15 mouse cellular contexts compared by ENCODE assay signal in genomic region chr10:13663476-13663875, GRCm38 (mm10).
"Had no signal": no experiment of that assay in that cellular context is flagged by ENCODE, and none has a peak within 500 bp of the region (broad histone marks: within the 10 kb centered on the region; RNA-seq: fewer than 3 reads in every experiment).

No protein-coding gene starts in this region.

- DNase-seq: lung, adult 18-20 months; lung, embryonic 14.5 days; lung, postnatal 10 days; lung, postnatal 4 days; right cerebral cortex, postnatal 14 days; thymus, postnatal 14 days; thymus, postnatal 36 days had no signal

- H3K4me3 ChIP-seq: midbrain, embryonic 10.5 days; midbrain, embryonic 13.5 days; midbrain, embryonic 15.5 days; neural tube, embryonic 13.5 days; neural tube, embryonic 15.5 days; stomach, embryonic 15.5 days had no signal

- H3K4me2 ChIP-seq: lung, embryonic 14.5 days; midbrain, embryonic 13.5 days; midbrain, embryonic 15.5 days; neural tube, embryonic 13.5 days; neural tube, embryonic 15.5 days; stomach, embryonic 15.5 days had no signal

- H3K9ac ChIP-seq: liver, embryonic 14.5 days; lung, embryonic 14.5 days; midbrain, embryonic 13.5 days; midbrain, embryonic 15.5 days; neural tube, embryonic 13.5 days; neural tube, embryonic 15.5 days; stomach, embryonic 15.5 days had no signal

- H3K27me3 ChIP-seq: midbrain, embryonic 13.5 days; midbrain, embryonic 15.5 days; neural tube, embryonic 13.5 days; neural tube, embryonic 15.5 days; stomach, embryonic 15.5 days had no signal

- H3K27ac ChIP-seq: liver, embryonic 14.5 days; midbrain, embryonic 10.5 days; midbrain, embryonic 13.5 days; midbrain, embryonic 15.5 days; neural tube, embryonic 13.5 days; neural tube, embryonic 15.5 days; stomach, embryonic 15.5 days; stomach, postnatal 0 days had no signal

- ATAC-seq: midbrain, embryonic 13.5 days; midbrain, embryonic 15.5 days had no signal

- H3K4me1 ChIP-seq: midbrain, embryonic 13.5 days; midbrain, embryonic 15.5 days; neural tube, embryonic 13.5 days; neural tube, embryonic 15.5 days; stomach, embryonic 15.5 days had no signal

- H3K36me3 ChIP-seq: midbrain, embryonic 10.5 days; midbrain, embryonic 13.5 days; midbrain, embryonic 15.5 days; neural tube, embryonic 13.5 days; neural tube, embryonic 15.5 days; stomach, embryonic 15.5 days had no signal

- H3K9me3 ChIP-seq: midbrain, embryonic 10.5 days; midbrain, embryonic 13.5 days; midbrain, embryonic 15.5 days; neural tube, embryonic 13.5 days; neural tube, embryonic 15.5 days; stomach, embryonic 15.5 days had no signal
